Mouse (Mus musculus) forebrain, embryonic 13.5 days (tissue): ENCODE data around the gene Rfpl4. TPM values are rescaled to one million over a fixed set of nuclear protein-coding genes. Genes with fewer than 3 reads are reported as not detected.
"Not testable (repeated sequence)": the region's sequence is repeated elsewhere in the genome, so short reads cannot be mapped to it uniquely, and the experiment has no call there.

Experiments
- ATAC-seq: fragments of 200-750 bp; cut with Nextera tagmentation; 2 replicates; pipeline ENCODE4 v1.8.0; 2017
- H3K27ac ChIP-seq: fragments of 300-500 bp; sonication (generic); 2 replicates; pipeline ENCODE4 v1.5.1; 2015; ENCODE audit warnings: inconsistent platforms, mild to moderate bottlenecking, moderate library complexity
- H3K27me3 ChIP-seq: fragments of 300-500 bp; sonication (generic); 2 replicates; pipeline ENCODE4 v1.6.1; 2015; ENCODE audit warnings: mild to moderate bottlenecking, inconsistent platforms
- H3K36me3 ChIP-seq: fragments of 300-500 bp; sonication (generic); 2 replicates; pipeline ENCODE4 v1.6.1; 2015; ENCODE audit warnings: mild to moderate bottlenecking, inconsistent platforms; ENCODE audit not compliant: poor library complexity, severe bottlenecking
- H3K4me1 ChIP-seq: fragments of 300-500 bp; sonication (generic); 2 replicates; pipeline ENCODE4 v1.6.1; 2015; ENCODE audit warnings: inconsistent platforms
- H3K4me2 ChIP-seq: fragments of 300-500 bp; sonication (generic); 2 replicates; pipeline ENCODE4 v1.6.1; 2015; ENCODE audit warnings: inconsistent platforms, mild to moderate bottlenecking, moderate library complexity
- H3K4me3 ChIP-seq: fragments of 300-500 bp; sonication (generic); 2 replicates; pipeline ENCODE4 v1.5.1; 2015; ENCODE audit warnings: mild to moderate bottlenecking, inconsistent platforms
- H3K9ac ChIP-seq: fragments of 300-500 bp; sonication (generic); 2 replicates; pipeline ENCODE4 v1.6.1; 2015; ENCODE audit warnings: mild to moderate bottlenecking, inconsistent platforms
- H3K9me3 ChIP-seq: fragments of 300-500 bp; sonication (generic); replicated peaks from 2 replicates; pipeline ENCODE4 v1.6.1; 2016; ENCODE audit warnings: inconsistent platforms
- WGBS: fragments of 180-500 bp; shearing (Covaris S2); methylation state at CpG from one replicate; pipeline ENCODE4 v1.1.7; 2015; 5-methylcytosine and 5-hydroxymethylcytosine counted together
- polyA plus RNA-seq: library from polyadenylated mRNA; unstranded; fragments of >200 nt; fragmentation: Nextera tagmentation; extraction: Ambion mirVana; gene quantifications from 2 replicates; pipeline ENCODE4 v1.2.1, GENCODE M21; 2015

The Rfpl4 gene
- polyA plus RNA-seq, 1 experiment from 2014 or later: not detected

GRCm38 (mm10) chr7:5079365-5080009 is 37.3 kb downstream of the Rfpl4 start:
- Histone ChIP-seq H3K27ac (peak overlapping the region; percentile 88), H3K4me3 (peak overlapping the region; percentile 98), H3K4me1 (peaks cover 20% of the 10 kb centered on the region), H3K36me3 (peaks cover 63% of the 10 kb centered on the region), H3K9ac (peak overlapping the region; percentile 99; the same call in 1 of the 2 replicates), H3K4me2 (peak overlapping the region; percentile 93)
- H3K9me3 ChIP-seq, H3K27me3 ChIP-seq: not testable (repeated sequence)
- 46% methylated on average over 10 of the region's 13 CpGs for WGBS
- peak; percentile 14 for ATAC-seq

- no peak for ATAC-seq
- no peak overlapping the region for H3K9ac ChIP-seq
- H3K36me3 ChIP-seq: peaks cover 73% of the 10 kb centered on the region
These were observed 39.8 kb downstream of the Rfpl4 start for GRCm38 (mm10) chr7:5076931-5077330.

GRCm38 (mm10) chr7:5074984-5075383 is 41.8 kb downstream of the Rfpl4 start:
- Histone ChIP-seq H3K4me3 (no peak overlapping the region), H3K27me3 (no peaks in the 10 kb centered on the region), H3K36me3 (peaks cover 91% of the 10 kb centered on the region), H3K4me2 (no peak overlapping the region), H3K4me1 (no peaks in the 10 kb centered on the region), H3K9me3 (no peaks in the 10 kb centered on the region), H3K9ac (no peak overlapping the region), H3K27ac (no peak overlapping the region)
- 92% methylated on average over 5 of the region's 5 CpGs for WGBS
- ATAC-seq: no peak

More at GRCm38 (mm10) chr7:5076931-5077330, 39.8 kb downstream of the Rfpl4 start:
- Histone ChIP-seq H3K4me2 (no peak overlapping the region), H3K4me1 (peaks cover 14% of the 10 kb centered on the region), H3K27ac (no peak overlapping the region), H3K9me3 (no peaks in the 10 kb centered on the region), H3K4me3 (no peak overlapping the region), H3K27me3 (no peaks in the 10 kb centered on the region)
- 97% methylated on average over 2 of the region's 2 CpGs for WGBS

- H3K4me3 ChIP-seq: no peak overlapping the region
- no peaks in the 10 kb centered on the region for H3K9me3 ChIP-seq
- H3K36me3 ChIP-seq: peaks cover 98% of the 10 kb centered on the region
- no peak for ATAC-seq
- H3K4me1 ChIP-seq: no peaks in the 10 kb centered on the region
- no peak overlapping the region for H3K9ac ChIP-seq
- 86% methylated on average over 1 of the region's 1 CpGs for WGBS
- H3K27ac ChIP-seq: no peak overlapping the region
- H3K27me3 ChIP-seq: no peaks in the 10 kb centered on the region
- H3K4me2 ChIP-seq: no peak overlapping the region
These were observed 43.2 kb downstream of the Rfpl4 start for GRCm38 (mm10) chr7:5073586-5073985.

- Histone ChIP-seq H3K27me3 (no peaks in the 10 kb centered on the region), H3K27ac (no peak overlapping the region), H3K4me2 (no peak overlapping the region), H3K9ac (no peak overlapping the region), H3K4me3 (no peak overlapping the region), H3K4me1 (peaks cover 35% of the 10 kb centered on the region), H3K9me3 (no peaks in the 10 kb centered on the region), H3K36me3 (peaks cover 40% of the 10 kb centered on the region)
- no peak for ATAC-seq
- 95% methylated on average over 6 of the region's 6 CpGs for WGBS
These were observed 51.9 kb downstream of the Rfpl4 start for GRCm38 (mm10) chr7:5064886-5065285.

GRCm38 (mm10) chr7:5062360-5063001 is 54.3 kb downstream of the Rfpl4 start:
- WGBS: under 1% methylated on average over 45 of the region's 51 CpGs
- peak; percentile 49 for ATAC-seq
- peaks cover 47% of the 10 kb centered on the region for H3K4me1 ChIP-seq

GRCm38 (mm10) chr7:5061774-5062359 is 54.9 kb downstream of the Rfpl4 start, which contains the start of gene U2af2:
TSS of gene U2af2 (plus strand) at chr7:5062143.
- under 1% methylated on average over 51 of the region's 65 CpGs for WGBS
- Histone ChIP-seq H3K9me3 (no peaks in the 10 kb centered on the region), H3K4me1 (peaks cover 53% of the 10 kb centered on the region), H3K27ac (peak within 1 kb of the TSS; percentile 99), H3K9ac (peak within 1 kb of the TSS; percentile 89), H3K4me3 (peak within 1 kb of the TSS; percentile 58), H3K27me3 (peaks cover 22% of the 10 kb centered on the region), H3K4me2 (peak within 1 kb of the TSS; percentile 84), H3K36me3 (peaks cover 10% of the 10 kb centered on the region)
- ATAC-seq: peak; percentile 81

More at GRCm38 (mm10) chr7:5062360-5063001, 54.3 kb downstream of the Rfpl4 start:
- no peaks in the 10 kb centered on the region for H3K9me3 ChIP-seq
- peak overlapping the region; percentile 79 for H3K9ac ChIP-seq
- peaks cover 16% of the 10 kb centered on the region for H3K36me3 ChIP-seq
- peak overlapping the region; percentile 58 for H3K4me3 ChIP-seq
- H3K4me2 ChIP-seq: peak overlapping the region; percentile 84
- peaks cover 16% of the 10 kb centered on the region for H3K27me3 ChIP-seq
- H3K27ac ChIP-seq: peak overlapping the region; percentile 99

- under 1% methylated on average over 58 of the region's 60 CpGs for WGBS
- peak; percentile 92 for ATAC-seq
These were observed 55.6 kb downstream of the Rfpl4 start for GRCm38 (mm10) chr7:5060944-5061773.

GRCm38 (mm10) chr7:5060239-5060731 is 56.5 kb downstream of the Rfpl4 start:
- Histone ChIP-seq H3K4me2 (peak overlapping the region; percentile 84), H3K27me3 (peaks cover 38% of the 10 kb centered on the region), H3K27ac (peak overlapping the region; percentile 99), H3K4me1 (peaks cover 51% of the 10 kb centered on the region), H3K9me3 (no peaks in the 10 kb centered on the region), H3K9ac (peak overlapping the region; percentile 89), H3K4me3 (peak overlapping the region; percentile 58), H3K36me3 (no peaks in the 10 kb centered on the region)
- WGBS: 3% methylated on average over 27 of the region's 27 CpGs
- no peak for ATAC-seq

More at GRCm38 (mm10) chr7:5060944-5061773, 55.6 kb downstream of the Rfpl4 start:
- peak overlapping the region; percentile 84 for H3K4me2 ChIP-seq
- peak overlapping the region; percentile 58 for H3K4me3 ChIP-seq
- no peaks in the 10 kb centered on the region for H3K9me3 ChIP-seq
- H3K4me1 ChIP-seq: peaks cover 58% of the 10 kb centered on the region
- H3K36me3 ChIP-seq: peaks cover 3% of the 10 kb centered on the region
- H3K9ac ChIP-seq: peak overlapping the region; percentile 89
- peak overlapping the region; percentile 99 for H3K27ac ChIP-seq
- peaks cover 29% of the 10 kb centered on the region for H3K27me3 ChIP-seq
